ENCODE assay signal across 9 mouse cellular contexts in genomic region chr4:66401186-66401681, GRCm38 (mm10). TPM values are rescaled to one million over a fixed set of nuclear protein-coding genes. Genes with fewer than 3 reads are reported as not detected.
DNase-seq lines count a peak whose midpoint lies in the region; ATAC-seq and TF ChIP-seq lines count a peak whose summit lies in the region.
"Had no signal": no experiment of that assay in that cellular context is flagged by ENCODE, and none has a peak within 500 bp of the region (broad histone marks: within the 10 kb centered on the region; RNA-seq: fewer than 3 reads in every experiment).

No protein-coding gene starts in this region.

- peak overlapping the region; percentile 84 for H3K4me2 ChIP-seq in hindbrain, postnatal 0 days (ENCODE audit: low read depth, low read length)
- H3K4me2 ChIP-seq in midbrain, postnatal 0 days (ENCODE audit: low read depth, low read length, poor library complexity, severe bottlenecking): peak overlapping the region; percentile 81
- no peak overlapping the region for H3K4me2 ChIP-seq in heart, embryonic 11.5 days

- DNase-seq in heart, postnatal 4 days: peak; percentile 10
- DNase-seq in heart, adult 18-20 months: no peak
- DNase-seq in hindbrain, postnatal 0 days (ENCODE audit: low spot score): peak; percentile 84
- DNase-seq in midbrain, postnatal 0 days (ENCODE audit: low spot score): peak; percentile 84
- no peak for DNase-seq in spleen, postnatal 4 days (ENCODE audit: low spot score in 2 of 2)
- no peak for DNase-seq in spleen, adult 18-20 months

- H3K9me3 ChIP-seq in hindbrain, postnatal 0 days (ENCODE audit: low read length): no peaks in the 10 kb centered on the region
- no peaks in the 10 kb centered on the region for H3K9me3 ChIP-seq in midbrain, postnatal 0 days (ENCODE audit: low read length)
- H3K9me3 ChIP-seq in heart, embryonic 11.5 days (replicated peaks; ENCODE audit: control insufficient read depth, low read length): no peaks in the 10 kb centered on the region

- no peak overlapping the region for H3K27ac ChIP-seq in cortical plate, adult 2 months (ENCODE audit: insufficient read depth, low read length)
- peak overlapping the region; percentile 64 for H3K27ac ChIP-seq in hindbrain, postnatal 0 days
- H3K27ac ChIP-seq in midbrain, postnatal 0 days (ENCODE audit: low read depth, low read length): no peak overlapping the region
- H3K27ac ChIP-seq in heart, embryonic 11.5 days (ENCODE audit: low read depth, low read length): no peak overlapping the region

- no peaks in the 10 kb centered on the region for H3K4me1 ChIP-seq in cortical plate, adult 2 months (ENCODE audit: control insufficient read depth, insufficient read depth, low read length)
- 0 out of 2 replicates have a peak, but pooled peaks cover 3% of the 10 kb centered on the region for H3K4me1 ChIP-seq in hindbrain, postnatal 0 days (ENCODE audit: insufficient read depth, low read length)
- peaks cover 5% of the 10 kb centered on the region; the same call in 1 of the 2 replicates for H3K4me1 ChIP-seq in midbrain, postnatal 0 days (ENCODE audit: insufficient read depth, low read length)
- no peaks in the 10 kb centered on the region; the same call in 1 of the 2 replicates for H3K4me1 ChIP-seq in heart, embryonic 11.5 days (ENCODE audit: control insufficient read depth, insufficient read depth, low read length)

- H3K36me3 ChIP-seq in hindbrain, postnatal 0 days (ENCODE audit: insufficient read depth, low read length): no peaks in the 10 kb centered on the region
- no peaks in the 10 kb centered on the region for H3K36me3 ChIP-seq in midbrain, postnatal 0 days (ENCODE audit: insufficient read depth, low read length)
- H3K36me3 ChIP-seq in heart, embryonic 11.5 days (ENCODE audit: control insufficient read depth, insufficient read depth, low read length): no peaks in the 10 kb centered on the region

- ATAC-seq in hindbrain, postnatal 0 days: peak; percentile 67
- ATAC-seq in midbrain, postnatal 0 days (ENCODE audit: low FRiP score): no peak; the same call in 1 of the 2 replicates
- no peak for ATAC-seq in heart, embryonic 11.5 days (replicated peaks; ENCODE audit: insufficient number of reproducible peaks, low FRiP score, low TSS enrichment)

- TF ChIP-seq POLR2A in cortical plate, adult 2 months (IDR thresholded peaks at IDR 0.05; ENCODE audit: extremely low read depth, insufficient read depth, low read length): no peak

- peak overlapping the region; percentile 90 for H3K4me3 ChIP-seq in cortical plate, adult 2 months (ENCODE audit: insufficient read depth, low read length)
- peak overlapping the region; percentile 89 for H3K4me3 ChIP-seq in hindbrain, postnatal 0 days (ENCODE audit: low read length)
- H3K4me3 ChIP-seq in midbrain, postnatal 0 days (ENCODE audit: low read depth, low read length): peak overlapping the region; percentile 89
- H3K4me3 ChIP-seq in heart, embryonic 11.5 days (ENCODE audit: low read depth, low read length): no peak overlapping the region

- peak overlapping the region; percentile 35 for H3K9ac ChIP-seq in hindbrain, postnatal 0 days (replicated peaks; ENCODE audit: low read length)
- peak overlapping the region; percentile 42; the same call in 1 of the 2 replicates for H3K9ac ChIP-seq in midbrain, postnatal 0 days (replicated peaks; ENCODE audit: low read length, poor library complexity, severe bottlenecking)
- H3K9ac ChIP-seq in heart, embryonic 11.5 days (ENCODE audit: low read depth, low read length): no peak overlapping the region

- H3K27me3 ChIP-seq in hindbrain, postnatal 0 days (ENCODE audit: insufficient read depth, low read length): no peaks in the 10 kb centered on the region
- H3K27me3 ChIP-seq in midbrain, postnatal 0 days (ENCODE audit: insufficient read depth, low read length): no peaks in the 10 kb centered on the region
- peaks cover 44% of the 10 kb centered on the region for H3K27me3 ChIP-seq in heart, embryonic 11.5 days (ENCODE audit: control insufficient read depth, insufficient read depth, low read length)

- WGBS in hindbrain, postnatal 0 days: 9% methylated on average over 8 of the region's 8 CpGs
- 16% methylated on average over 8 of the region's 8 CpGs for WGBS in midbrain, postnatal 0 days
- 24% methylated on average over 8 of the region's 8 CpGs for WGBS in heart, embryonic 11.5 days (ENCODE audit: insufficient replicate concordance)

- TF ChIP-seq CTCF in cortical plate, adult 2 months (IDR thresholded peaks at IDR 0.05; ENCODE audit: extremely low read depth, insufficient read depth, low read length): peak; percentile 85
- peak; percentile 92 for TF ChIP-seq CTCF in hindbrain, postnatal 0 days (IDR thresholded peaks at IDR 0.05; ENCODE audit: low read depth)
- TF ChIP-seq CTCF in midbrain, postnatal 0 days (IDR thresholded peaks at IDR 0.05): peak; percentile 90

RNA-seq across cellular contexts. Expression of gene Astn2, which starts 3.2 kb away (rescaled TPM):
- total RNA-seq in heart, postnatal 4 days (2021): 1 to 10 TPM; 2.7 to 3.5 TPM
- total RNA-seq in heart, adult 18-20 months (2021): 1 to 10 TPM in 1 of 2 experiments, under 1 TPM in 1; 0.55 to 1.0 TPM
- 20.9 and 22.1 TPM in 2 replicates for polyA plus RNA-seq in cortical plate, adult 2 months (2012; rRNA removed)
- total RNA-seq in hindbrain, postnatal 0 days (2014; rRNA removed): 47.2 and 51.4 TPM in 2 replicates
- polyA plus RNA-seq in hindbrain, postnatal 0 days (2015; fragmentation: Nextera tagmentation; extraction: Ambion mirVana): 3.0 and 3.2 TPM in 2 replicates
- total RNA-seq in midbrain, postnatal 0 days (2014; rRNA removed): 34.9 and 40.8 TPM in 2 replicates
- polyA plus RNA-seq in midbrain, postnatal 0 days (2015; fragmentation: Nextera tagmentation; extraction: Ambion mirVana): 1.4 and 2.5 TPM in 2 replicates
- polyA plus RNA-seq in heart, embryonic 11.5 days (2014; fragmentation: Nextera tagmentation; extraction: Ambion mirVana): 0.04 and 0.14 TPM in 2 replicates
- total RNA-seq: common myeloid progenitor, adult 5-6 weeks had no signal

Comparison
In these comparisons a context has a peak if more than half of its experiments do, and no peak if none do; other contexts are left out.
1. DNase-seq: peak in heart, postnatal 4 days (single experiment), hindbrain, postnatal 0 days (single experiment) and midbrain, postnatal 0 days (single experiment); none in heart, adult 18-20 months (0 of 2), spleen, postnatal 4 days (0 of 2) and spleen, adult 18-20 months (0 of 2).
2. Peak in every context shown above with its lines, with median percentiles within 50 percentile points of each other: CTCF ChIP-seq.